Comparison of ENCODE assay signal across 8 mouse cellular contexts in genomic region chr2:147656667-147657066, GRCm38 (mm10).
DNase-seq lines count a peak whose midpoint lies in the region; ATAC-seq lines count a peak whose summit lies in the region.
"Had no signal": no experiment of that assay in that cellular context is flagged by ENCODE, and none has a peak within 500 bp of the region (broad histone marks: within the 10 kb centered on the region; RNA-seq: fewer than 3 reads in every experiment).

No protein-coding gene starts in this region.

- H3K27me3 ChIP-seq in kidney, embryonic 16.5 days (ENCODE audit: insufficient read depth, low read length): no peaks in the 10 kb centered on the region
- H3K27me3 ChIP-seq in neural tube, embryonic 14.5 days (ENCODE audit: control insufficient read depth, insufficient read depth, low read length): no peaks in the 10 kb centered on the region
- H3K27me3 ChIP-seq: heart, embryonic 13.5 days had no signal

- no peaks in the 10 kb centered on the region for H3K36me3 ChIP-seq in kidney, embryonic 16.5 days (ENCODE audit: insufficient read depth, low read length)
- H3K36me3 ChIP-seq in neural tube, embryonic 14.5 days (ENCODE audit: control insufficient read depth, insufficient read depth, low read length): no peaks in the 10 kb centered on the region
- H3K36me3 ChIP-seq: heart, embryonic 13.5 days had no signal

- H3K9ac ChIP-seq in kidney, embryonic 16.5 days (replicated peaks; ENCODE audit: low read length): no peak overlapping the region
- no peak overlapping the region for H3K9ac ChIP-seq in neural tube, embryonic 14.5 days (replicated peaks; ENCODE audit: low read depth, low read length)
- H3K9ac ChIP-seq: heart, embryonic 13.5 days had no signal

- no peak overlapping the region for H3K4me2 ChIP-seq in kidney, embryonic 16.5 days (replicated peaks; ENCODE audit: low read depth, low read length)
- no peak overlapping the region for H3K4me2 ChIP-seq in neural tube, embryonic 14.5 days (ENCODE audit: low read depth, low read length)
- H3K4me2 ChIP-seq: heart, embryonic 13.5 days had no signal

- H3K4me3 ChIP-seq in kidney, embryonic 16.5 days (ENCODE audit: low read length): no peak overlapping the region
- no peak overlapping the region for H3K4me3 ChIP-seq in neural tube, embryonic 14.5 days (ENCODE audit: low read depth, low read length)
- H3K4me3 ChIP-seq: heart, embryonic 13.5 days had no signal

- H3K9me3 ChIP-seq in kidney, embryonic 16.5 days (ENCODE audit: low read length): no peaks in the 10 kb centered on the region
- no peaks in the 10 kb centered on the region for H3K9me3 ChIP-seq in neural tube, embryonic 14.5 days (ENCODE audit: control insufficient read depth, low read length)
- H3K9me3 ChIP-seq: heart, embryonic 13.5 days had no signal

- DNase-seq in kidney, postnatal 10 days: peak; percentile 56
- DNase-seq in R1 (ENCODE audit: low read depth, low spot score): peak; percentile 6
- peak; percentile 61 for DNase-seq in embryo, embryonic 11 days
- no peak for DNase-seq in spleen, postnatal 10 days (ENCODE audit: low spot score in 2 of 2)
- no peak for DNase-seq in urinary bladder, postnatal 14 days (ENCODE audit: low spot score)

- 21% methylated on average over 1 of the region's 1 CpGs for WGBS in kidney, embryonic 16.5 days
- 25% methylated on average over 1 of the region's 1 CpGs for WGBS in neural tube, embryonic 14.5 days

- no peak overlapping the region for H3K27ac ChIP-seq in kidney, embryonic 16.5 days (ENCODE audit: low read length)
- no peak overlapping the region for H3K27ac ChIP-seq in neural tube, embryonic 14.5 days (ENCODE audit: low read depth, low read length)
- H3K27ac ChIP-seq: heart, embryonic 13.5 days had no signal

- H3K4me1 ChIP-seq in kidney, embryonic 16.5 days (ENCODE audit: insufficient read depth, low read length): no peaks in the 10 kb centered on the region
- no peaks in the 10 kb centered on the region for H3K4me1 ChIP-seq in neural tube, embryonic 14.5 days (ENCODE audit: control insufficient read depth, insufficient read depth, low read length)
- H3K4me1 ChIP-seq: heart, embryonic 13.5 days had no signal

- ATAC-seq in kidney, embryonic 16.5 days (ENCODE audit: low FRiP score, low TSS enrichment): no peak
- peak; percentile 60; the same call in 1 of the 2 replicates for ATAC-seq in neural tube, embryonic 14.5 days (ENCODE audit: low read depth)

Comparison
In these comparisons a context has a peak if more than half of its experiments do, and no peak if none do; other contexts are left out.
1. DNase-seq: peak in kidney, postnatal 10 days (single experiment), R1 (single experiment) and embryo, embryonic 11 days (single experiment); none in spleen, postnatal 10 days (0 of 2) and urinary bladder, postnatal 14 days (single experiment).